Mouse (Mus musculus) embryonic stem cell, embryonic (primary cell): ENCODE measurements at regions not wholly inside any gene's neighbourhood (a gene's known extent, or its start where the extent isn't known, plus 50 kb on each side); places are given as distances from the start of the nearest gene placed in this dataset.

ENCODE experiments used
- CTCF ChIA-PET, 4 experiments: fragments of 300-600 bp in 2 of 4; fragments of 350-600 bp in 2 of 4; sonication (Branson Sonifier 250); formaldehyde crosslinking; loops; one replicate each; lab custom pipeline; 2022; ENCODE audit warnings: inconsistent platforms in 2 of 4; lab: Charles Lee
- POLR2A ChIA-PET, 4 experiments: fragments of 300-600 bp in 2 of 4; fragments of 350-600 bp in 2 of 4; sonication (Branson Sonifier 250); formaldehyde crosslinking; loops; one replicate each; lab custom pipeline; 2022; ENCODE audit warnings: antibody characterized with exemption in 4 of 4, inconsistent platforms in 1 of 4; lab: Charles Lee

DNA sequence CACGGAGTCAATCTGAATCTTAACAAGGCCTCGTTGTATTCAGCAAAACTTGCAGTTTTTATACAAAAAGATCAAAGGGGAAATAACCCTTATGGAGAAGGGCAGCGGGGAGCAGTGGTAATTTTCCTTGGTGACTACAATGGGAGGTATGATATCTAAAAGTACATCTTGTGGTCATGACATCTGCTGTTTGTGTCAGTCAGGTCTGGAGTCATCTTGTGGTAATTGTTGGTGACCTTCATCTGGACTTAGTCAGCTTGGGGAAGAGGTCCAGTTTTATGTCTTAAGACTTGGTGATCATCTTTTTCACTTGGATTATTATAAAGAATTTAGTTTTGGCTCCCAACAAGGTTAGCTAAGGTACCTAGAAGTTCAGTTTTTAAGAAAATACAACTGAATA lies 250.5 kb upstream of the Gria4 start:
- CTCF ChIA-PET = no interaction called here
- POLR2A ChIA-PET = no interaction called here

DNA sequence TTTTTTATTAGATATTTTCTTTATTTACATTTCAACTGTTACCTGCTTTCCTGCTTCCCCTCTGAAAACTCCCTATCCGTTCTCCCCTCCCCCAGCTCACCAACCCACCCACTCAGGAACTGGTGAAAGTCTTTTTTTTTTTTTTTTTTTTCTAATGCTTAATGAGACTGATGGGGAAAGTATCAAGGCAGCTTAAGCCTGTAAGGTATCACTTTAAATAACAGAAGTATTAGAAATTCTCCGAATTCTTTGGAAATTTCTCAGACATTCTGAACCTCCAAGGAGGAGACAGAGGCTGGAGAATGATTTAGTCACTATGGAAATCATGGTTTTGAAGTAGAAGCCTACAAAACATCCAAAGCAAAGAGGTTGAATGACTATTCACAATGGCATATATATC lies 248.8 kb upstream of the Casp1 start:
- ChIA-PET POLR2A (interaction anchor here in 1 of 4 experiments (0.7 kb wide), 1 partner anchor 1832 kb away, joined by 7 read pairs; no protein-coding TSS in a partner anchor), CTCF (interaction anchor here in 2 of 4 experiments (0.6 kb wide), 3 partner anchors 52 to 1705 kb away, joined by 3 to 5 read pairs (median 4); no protein-coding TSS in a partner anchor)
